Mouse (Mus musculus): ENCODE measurements around the gene Fth1.

Gene Fth1

GRCm38 (mm10) chr19:10022414-10023303 lies 42.3 kb downstream of the Fth1 start:
- no peak for DNase-seq

GRCm38 (mm10) chr19:10023304-10023758 lies 42.9 kb downstream of the Fth1 start:
- DNase-seq: no peak

- no peak for DNase-seq
Observed at GRCm38 (mm10) chr19:10025169-10025875, 44.9 kb downstream of the Fth1 start.

GRCm38 (mm10) chr19:10029746-10030145 lies 49.3 kb downstream of the Fth1 start:
- no peak for DNase-seq

GRCm38 (mm10) chr19:10033211-10033973 lies 53.0 kb downstream of the Fth1 start:
- DNase-seq: peak; percentile 62 to 65

GRCm38 (mm10) chr19:10034356-10034755 lies 54.0 kb downstream of the Fth1 start:
- no peak for DNase-seq
